9 mouse cellular contexts compared by ENCODE assay signal in the genomic region with DNA sequence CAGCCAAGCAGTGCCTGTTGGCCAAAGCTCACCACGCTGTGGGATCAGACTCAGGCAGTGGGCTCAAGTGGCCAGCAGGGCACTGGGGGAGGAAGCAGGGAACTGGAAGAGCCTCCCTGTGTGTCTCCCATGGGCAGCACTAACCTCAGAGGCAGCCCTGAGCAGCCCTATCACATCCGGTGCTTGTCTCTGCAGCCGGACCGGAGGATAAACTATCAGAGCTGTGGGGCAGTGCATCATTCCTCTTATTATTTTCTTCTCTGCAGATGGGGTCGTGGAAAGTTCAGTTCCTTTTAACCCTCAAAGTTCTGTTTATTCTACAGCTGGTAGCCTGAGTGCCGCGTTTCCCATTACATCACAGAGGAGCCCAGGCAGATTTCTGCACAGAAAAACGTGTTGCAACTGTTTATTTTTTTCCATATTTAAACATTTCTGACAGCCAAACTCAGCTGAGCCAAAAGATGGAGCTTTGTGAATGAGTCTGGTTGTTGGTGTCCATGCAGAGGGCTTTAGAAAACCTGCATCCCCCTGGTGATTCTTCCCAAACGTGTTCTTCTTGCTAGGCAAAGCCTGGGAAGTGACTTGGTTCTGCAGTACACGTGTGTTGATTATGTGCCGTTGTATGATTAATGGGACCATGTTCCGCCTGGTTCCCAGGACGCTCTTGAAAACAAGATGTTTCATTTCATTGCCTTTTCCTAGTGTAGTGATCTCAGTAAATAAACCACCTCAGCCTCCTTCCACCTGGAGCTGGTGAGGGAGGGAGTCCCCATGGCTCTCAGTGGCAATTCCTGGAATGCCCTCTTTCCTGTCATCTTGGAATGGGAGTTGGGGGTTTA.
DNase-seq lines count a peak whose midpoint lies in the region; ATAC-seq lines count a peak whose summit lies in the region.
"Had no signal": no experiment of that assay in that cellular context is flagged by ENCODE, and none has a peak within 500 bp of the region (broad histone marks: within the 10 kb centered on the region; RNA-seq: fewer than 3 reads in every experiment).

No protein-coding gene starts in this region.

- no peaks in the 10 kb centered on the region for H3K4me1 ChIP-seq in midbrain, embryonic 10.5 days
- H3K4me1 ChIP-seq in midbrain, embryonic 14.5 days (ENCODE audit: control insufficient read depth, insufficient read depth, low read length) = no peaks in the 10 kb centered on the region
- peaks cover 69% of the 10 kb centered on the region for H3K4me1 ChIP-seq in kidney, embryonic 14.5 days (ENCODE audit: control insufficient read depth, insufficient read depth, low read length)
- H3K4me1 ChIP-seq in lung, embryonic 15.5 days = peaks cover 75% of the 10 kb centered on the region

- peaks cover 72% of the 10 kb centered on the region for H3K36me3 ChIP-seq in midbrain, embryonic 10.5 days
- peaks cover 28% of the 10 kb centered on the region; the same call in 1 of the 2 replicates for H3K36me3 ChIP-seq in midbrain, embryonic 14.5 days (ENCODE audit: control insufficient read depth, insufficient read depth, low read length)
- H3K36me3 ChIP-seq in kidney, embryonic 14.5 days (ENCODE audit: control insufficient read depth, insufficient read depth, low read length) = 0 out of 2 replicates have a peak, but pooled peaks cover 3% of the 10 kb centered on the region
- no peaks in the 10 kb centered on the region for H3K36me3 ChIP-seq in lung, embryonic 15.5 days

- H3K9ac ChIP-seq in midbrain, embryonic 14.5 days (replicated peaks; ENCODE audit: low read length) = no peak overlapping the region
- H3K9ac ChIP-seq in kidney, embryonic 14.5 days (ENCODE audit: low read depth, low read length) = peak overlapping the region; percentile 31; the same call in 1 of the 2 replicates
- peak overlapping the region; percentile 14; the same call in 1 of the 2 replicates for H3K9ac ChIP-seq in lung, embryonic 15.5 days

- peak; percentile 30 for DNase-seq in midbrain, embryonic 10.5 days (ENCODE audit: low spot score)
- DNase-seq in midbrain, embryonic 14.5 days = no peak
- peak; percentile 75 to 87 for DNase-seq in heart, adult 9 months (ENCODE audit: low spot score in 2 of 2)
- no peak for DNase-seq in layer of hippocampus, postnatal 25 days (ENCODE audit: extremely low spot score in 1 of 2, low spot score in 1 of 2)

- no peak overlapping the region for H3K27ac ChIP-seq in midbrain, embryonic 10.5 days (replicated peaks)
- H3K27ac ChIP-seq in midbrain, embryonic 14.5 days (replicated peaks; ENCODE audit: low read depth, low read length) = no peak overlapping the region
- peak overlapping the region; percentile 91 for H3K27ac ChIP-seq in kidney, embryonic 14.5 days (ENCODE audit: low read depth, low read length)
- H3K27ac ChIP-seq in lung, embryonic 15.5 days = peak overlapping the region; percentile 94

- no peaks in the 10 kb centered on the region for H3K27me3 ChIP-seq in midbrain, embryonic 10.5 days (ENCODE audit: low read depth, poor library complexity, severe bottlenecking)
- H3K27me3 ChIP-seq in midbrain, embryonic 14.5 days (ENCODE audit: control insufficient read depth, insufficient read depth, low read length) = no peaks in the 10 kb centered on the region
- no peaks in the 10 kb centered on the region for H3K27me3 ChIP-seq in kidney, embryonic 14.5 days (ENCODE audit: control insufficient read depth, insufficient read depth, low read length)
- no peaks in the 10 kb centered on the region for H3K27me3 ChIP-seq in lung, embryonic 15.5 days

- H3K9me3 ChIP-seq in midbrain, embryonic 10.5 days (replicated peaks) = no peaks in the 10 kb centered on the region
- H3K9me3 ChIP-seq in midbrain, embryonic 14.5 days (ENCODE audit: control insufficient read depth, low read length) = no peaks in the 10 kb centered on the region
- H3K9me3 ChIP-seq in kidney, embryonic 14.5 days (ENCODE audit: control insufficient read depth, low read length) = no peaks in the 10 kb centered on the region
- no peaks in the 10 kb centered on the region for H3K9me3 ChIP-seq in lung, embryonic 15.5 days

- no peak overlapping the region for H3K4me2 ChIP-seq in midbrain, embryonic 14.5 days (ENCODE audit: low read length)
- no peak overlapping the region for H3K4me2 ChIP-seq in kidney, embryonic 14.5 days (replicated peaks; ENCODE audit: low read depth, low read length)
- H3K4me2 ChIP-seq in lung, embryonic 15.5 days = peak overlapping the region; percentile 26; the same call in 1 of the 2 replicates

- H3K4me3 ChIP-seq in midbrain, embryonic 10.5 days = no peak overlapping the region
- no peak overlapping the region for H3K4me3 ChIP-seq in midbrain, embryonic 14.5 days (replicated peaks; ENCODE audit: low read depth, low read length)
- no peak overlapping the region for H3K4me3 ChIP-seq in kidney, embryonic 14.5 days (ENCODE audit: low read length)
- H3K4me3 ChIP-seq in lung, embryonic 15.5 days = no peak overlapping the region
- H3K4me3 ChIP-seq: erythroblast, embryonic 14.5 days had no signal

- 75% methylated on average over 13 of the region's 13 CpGs for WGBS in midbrain, embryonic 10.5 days
- 84% methylated on average over 13 of the region's 13 CpGs for WGBS in midbrain, embryonic 14.5 days
- 10% methylated on average over 13 of the region's 13 CpGs for WGBS in kidney, embryonic 14.5 days
- 5% methylated on average over 13 of the region's 13 CpGs for WGBS in lung, embryonic 15.5 days

- ATAC-seq in midbrain, embryonic 14.5 days (ENCODE audit: low FRiP score, low TSS enrichment) = no peak
- ATAC-seq in kidney, embryonic 14.5 days (ENCODE audit: low FRiP score, low TSS enrichment) = peak; percentile 69
- peak; percentile 65 for ATAC-seq in lung, embryonic 15.5 days (ENCODE audit: borderline replicate concordance, extremely low read depth, low FRiP score, low TSS enrichment)
- no peak for ATAC-seq in megakaryocyte-erythroid progenitor cell, adult 5-6 weeks (replicated peaks; ENCODE audit: low FRiP score, low TSS enrichment, poor library complexity, severe bottlenecking)
- no peak for ATAC-seq in CD4-positive, CD25-positive, alpha-beta regulatory T cell, adult 4 months

Comparison
In these comparisons a context has a peak if more than half of its experiments do, and no peak if none do; other contexts are left out.
1. DNase-seq: peak in midbrain, embryonic 10.5 days (single experiment) and heart, adult 9 months (2 of 2); none in midbrain, embryonic 14.5 days (single experiment) and layer of hippocampus, postnatal 25 days (0 of 2).
2. H3K27ac ChIP-seq: peak in kidney, embryonic 14.5 days (single experiment) and lung, embryonic 15.5 days (single experiment); none in midbrain, embryonic 10.5 days (single experiment) and midbrain, embryonic 14.5 days (single experiment).
3. ATAC-seq: peak in kidney, embryonic 14.5 days (single experiment) and lung, embryonic 15.5 days (single experiment); none in midbrain, embryonic 14.5 days (single experiment), megakaryocyte-erythroid progenitor cell, adult 5-6 weeks (single experiment) and CD4-positive, CD25-positive, alpha-beta regulatory T cell, adult 4 months (single experiment).